Mouse (Mus musculus): ENCODE results near the gene Olfml2a. TPM values are rescaled to one million over a fixed set of nuclear protein-coding genes. Genes with fewer than 3 reads are reported as not detected.

Olfml2a gene
- polyA plus RNA-seq, 1 experiment from 2014 or later, result 2.7 TPM

- DNase-seq (no peak), ATAC-seq (ENCODE audit: insufficient read depth) (no peak)
- H3K27ac ChIP-seq (ENCODE audit: low read depth), result no peak overlapping the region
- TF ChIP-seq CTCF (IDR thresholded peaks at IDR 0.05; ENCODE audit: low read depth), result no peak
- peaks cover 46% of the 10 kb centered on the region for H3K36me3 ChIP-seq (ENCODE audit: insufficient read depth)
- peak overlapping the region; percentile 86 for H3K4me2 ChIP-seq
- no peaks in the 10 kb centered on the region for H3K27me3 ChIP-seq (ENCODE audit: insufficient read depth, low read length)
- no peaks in the 10 kb centered on the region for H3K9me3 ChIP-seq (ENCODE audit: low read depth, low read length)
- H3K9ac ChIP-seq, result peak overlapping the region; percentile 90
- peak overlapping the region; percentile 77 for H3K4me3 ChIP-seq (ENCODE audit: low read depth, low read length)
- peaks cover 12% of the 10 kb centered on the region; the same call in 1 of the 2 replicates for H3K4me1 ChIP-seq (ENCODE audit: insufficient read depth)
- 64% methylated on average over 5 of the region's 5 CpGs for WGBS
These were observed 71.7 kb downstream of the Olfml2a start for GRCm38 (mm10) chr2:39003512-39003911.

- no peak for DNase-seq
- H3K9me3 ChIP-seq (ENCODE audit: low read depth, low read length), result no peaks in the 10 kb centered on the region
- H3K27ac ChIP-seq (ENCODE audit: low read depth), result peak overlapping the region; percentile 89
- peak overlapping the region; percentile 86 for H3K4me2 ChIP-seq
- peak overlapping the region; percentile 90 for H3K9ac ChIP-seq
- H3K27me3 ChIP-seq (ENCODE audit: insufficient read depth, low read length), result no peaks in the 10 kb centered on the region
- WGBS, result under 1% methylated on average over 11 of the region's 11 CpGs
- peaks cover 12% of the 10 kb centered on the region; the same call in 1 of the 2 replicates for H3K4me1 ChIP-seq (ENCODE audit: insufficient read depth)
- ATAC-seq (ENCODE audit: insufficient read depth), result no peak
- H3K36me3 ChIP-seq (ENCODE audit: insufficient read depth), result peaks cover 46% of the 10 kb centered on the region
- TF ChIP-seq CTCF (IDR thresholded peaks at IDR 0.05; ENCODE audit: low read depth), result no peak
- H3K4me3 ChIP-seq (ENCODE audit: low read depth, low read length), result peak overlapping the region; percentile 77
These were observed 72.6 kb downstream of the Olfml2a start for GRCm38 (mm10) chr2:39004372-39004771.

GRCm38 (mm10) chr2:39004880-39005435 lies 73.2 kb downstream of the Olfml2a start, which contains the start of gene Arpc5l:
Gene Arpc5l (plus strand): TSS chr2:39005348.
- H3K27ac ChIP-seq (ENCODE audit: low read depth), result peak within 1 kb of the TSS; percentile 89
- peak within 1 kb of the TSS; percentile 86 for H3K4me2 ChIP-seq
- no peak for TF ChIP-seq CTCF (IDR thresholded peaks at IDR 0.05; ENCODE audit: low read depth)
- peaks cover 12% of the 10 kb centered on the region; the same call in 1 of the 2 replicates for H3K4me1 ChIP-seq (ENCODE audit: insufficient read depth)
- DNase-seq (peak; percentile 96), ATAC-seq (ENCODE audit: insufficient read depth) (peak; percentile 83)
- WGBS, result under 1% methylated on average over 47 of the region's 58 CpGs
- no peaks in the 10 kb centered on the region for H3K9me3 ChIP-seq (ENCODE audit: low read depth, low read length)
- H3K4me3 ChIP-seq (ENCODE audit: low read depth, low read length), result peak within 1 kb of the TSS; percentile 77
- H3K27me3 ChIP-seq (ENCODE audit: insufficient read depth, low read length), result no peaks in the 10 kb centered on the region
- peaks cover 41% of the 10 kb centered on the region for H3K36me3 ChIP-seq (ENCODE audit: insufficient read depth)
- H3K9ac ChIP-seq, result peak within 1 kb of the TSS; percentile 90

GRCm38 (mm10) chr2:39005574-39006079 lies 73.8 kb downstream of the Olfml2a start, which contains the start of gene Rpl35:
Gene Rpl35 (minus strand): TSS chr2:39005624.
- peak within 1 kb of the TSS; percentile 77 for H3K4me3 ChIP-seq (ENCODE audit: low read depth, low read length)
- TF ChIP-seq CTCF (IDR thresholded peaks at IDR 0.05; ENCODE audit: low read depth), result peak; percentile 54
- no peak for ATAC-seq (ENCODE audit: insufficient read depth)
- peaks cover 34% of the 10 kb centered on the region for H3K36me3 ChIP-seq (ENCODE audit: insufficient read depth)
- peak within 1 kb of the TSS; percentile 86 for H3K4me2 ChIP-seq
- no peaks in the 10 kb centered on the region for H3K27me3 ChIP-seq (ENCODE audit: insufficient read depth, low read length)
- H3K9ac ChIP-seq, result peak within 1 kb of the TSS; percentile 90
- H3K4me1 ChIP-seq (ENCODE audit: insufficient read depth), result peaks cover 12% of the 10 kb centered on the region; the same call in 1 of the 2 replicates
- H3K9me3 ChIP-seq (ENCODE audit: low read depth, low read length), result no peaks in the 10 kb centered on the region
- DNase-seq, result peak; percentile 63
- peak within 1 kb of the TSS; percentile 89 for H3K27ac ChIP-seq (ENCODE audit: low read depth)
- WGBS, result 12% methylated on average over 15 of the region's 15 CpGs

- H3K27ac ChIP-seq (ENCODE audit: low read depth), result no peak overlapping the region
- H3K36me3 ChIP-seq (ENCODE audit: insufficient read depth), result peaks cover 34% of the 10 kb centered on the region
- no peaks in the 10 kb centered on the region for H3K27me3 ChIP-seq (ENCODE audit: insufficient read depth, low read length)
- peak overlapping the region; percentile 77 for H3K4me3 ChIP-seq (ENCODE audit: low read depth, low read length)
- DNase-seq, result no peak
- peaks cover 12% of the 10 kb centered on the region; the same call in 1 of the 2 replicates for H3K4me1 ChIP-seq (ENCODE audit: insufficient read depth)
- TF ChIP-seq CTCF (IDR thresholded peaks at IDR 0.05; ENCODE audit: low read depth), result no peak
- peak overlapping the region; percentile 86 for H3K4me2 ChIP-seq
- H3K9me3 ChIP-seq (ENCODE audit: low read depth, low read length), result no peaks in the 10 kb centered on the region
- 85% methylated on average over 14 of the region's 14 CpGs for WGBS
- ATAC-seq (ENCODE audit: insufficient read depth), result no peak
- H3K9ac ChIP-seq, result 0 out of 2 replicates have a peak overlapping the region, but pooled peaks have one; percentile 90
These were observed 74.5 kb downstream of the Olfml2a start for GRCm38 (mm10) chr2:39006149-39006730.

- peaks cover 12% of the 10 kb centered on the region; the same call in 1 of the 2 replicates for H3K4me1 ChIP-seq (ENCODE audit: insufficient read depth)
- peak overlapping the region; percentile 85 for H3K9ac ChIP-seq
- H3K4me3 ChIP-seq (ENCODE audit: low read depth, low read length), result peak overlapping the region; percentile 89
- peaks cover 30% of the 10 kb centered on the region for H3K36me3 ChIP-seq (ENCODE audit: insufficient read depth)
- H3K27ac ChIP-seq (ENCODE audit: low read depth), result peak overlapping the region; percentile 94
- H3K4me2 ChIP-seq, result peak overlapping the region; percentile 81
- no peaks in the 10 kb centered on the region for H3K9me3 ChIP-seq (ENCODE audit: low read depth, low read length)
- DNase-seq (peak; percentile 97), ATAC-seq (ENCODE audit: insufficient read depth) (peak; percentile 85)
- WGBS, result under 1% methylated on average over 44 of the region's 44 CpGs
- TF ChIP-seq CTCF (IDR thresholded peaks at IDR 0.05; ENCODE audit: low read depth), result no peak
- no peaks in the 10 kb centered on the region for H3K27me3 ChIP-seq (ENCODE audit: insufficient read depth, low read length)
These were observed 76.1 kb downstream of the Olfml2a start for GRCm38 (mm10) chr2:39007865-39008264.

- peak overlapping the region; percentile 85 for H3K9ac ChIP-seq
- peak overlapping the region; percentile 81 for H3K4me2 ChIP-seq
- no peaks in the 10 kb centered on the region for H3K9me3 ChIP-seq (ENCODE audit: low read depth, low read length)
- under 1% methylated on average over 25 of the region's 25 CpGs for WGBS
- no peak for DNase-seq
- peak overlapping the region; percentile 89 for H3K4me3 ChIP-seq (ENCODE audit: low read depth, low read length)
- peaks cover 30% of the 10 kb centered on the region for H3K36me3 ChIP-seq (ENCODE audit: insufficient read depth)
- peak; percentile 59 for ATAC-seq (ENCODE audit: insufficient read depth)
- H3K27ac ChIP-seq (ENCODE audit: low read depth), result peak overlapping the region; percentile 94
- TF ChIP-seq CTCF (IDR thresholded peaks at IDR 0.05; ENCODE audit: low read depth), result no peak
- no peaks in the 10 kb centered on the region for H3K27me3 ChIP-seq (ENCODE audit: insufficient read depth, low read length)
- H3K4me1 ChIP-seq (ENCODE audit: insufficient read depth), result peaks cover 12% of the 10 kb centered on the region; the same call in 1 of the 2 replicates
These were observed 76.6 kb downstream of the Olfml2a start for GRCm38 (mm10) chr2:39008350-39008851.
